Mouse (Mus musculus) testis, adult 2 months (tissue): Measurements from ENCODE around the gene Myt1l.

Experiments
- CTCF ChIP-seq: fragments of 200-500 bp; IDR thresholded peaks from 2 replicates; pipeline ENCODE4 v1.5.1; 2012; ENCODE audit warnings: low read depth, mild to moderate bottlenecking, inconsistent platforms, low read length, moderate library complexity; ENCODE audit not compliant: control insufficient read depth, insufficient read depth, insufficient replicate concordance
- POLR2A ChIP-seq: fragments of 200-500 bp; IDR thresholded peaks from 2 replicates; pipeline ENCODE4 v1.6.1; 2012; ENCODE audit warnings: low read depth, mild to moderate bottlenecking, inconsistent platforms, low read length, moderate library complexity; ENCODE audit not compliant: control insufficient read depth

DNA sequence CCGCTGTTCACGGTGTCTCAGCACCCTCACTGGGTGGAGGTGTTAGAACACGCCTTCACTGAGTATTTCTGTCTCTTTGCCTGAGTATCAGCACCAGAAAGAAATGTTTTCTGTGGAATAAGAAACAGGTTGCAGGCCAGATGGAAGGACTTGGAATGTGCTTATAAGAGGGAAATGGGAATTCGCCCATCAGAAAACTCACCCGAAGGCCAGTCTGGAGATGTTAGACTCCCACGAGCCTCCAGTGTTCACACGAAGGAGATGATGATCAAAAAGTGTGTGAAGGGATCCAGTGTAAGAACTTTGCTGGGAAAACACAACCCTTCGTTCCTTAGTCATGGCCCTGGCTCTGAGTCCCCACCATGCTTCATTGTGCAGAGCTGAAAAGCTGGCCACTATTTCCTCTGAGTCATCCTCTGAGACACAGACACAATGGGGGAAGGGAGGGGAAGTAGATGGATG lies 406.0 kb downstream of the Myt1l start:
- TF ChIP-seq CTCF (no peak), POLR2A (no peak)
